Mouse (Mus musculus) heart, adult 2 months (tissue): ENCODE results near the gene Enpep.

Experiments used
- CTCF ChIP-seq: fragments of 200-600 bp; IDR thresholded peaks from 2 replicates; pipeline ENCODE4 v1.8.1; 2022; ENCODE audit warnings: antibody characterized with exemption, mild to moderate bottlenecking, moderate library complexity
- EP300 ChIP-seq: fragments of 200-500 bp; IDR thresholded peaks from 2 replicates; pipeline ENCODE4 v1.6.1; 2011; ENCODE audit warnings: low read depth, low read length, control low read depth; ENCODE audit not compliant: insufficient read depth
- POLR2A ChIP-seq: fragments of 200-500 bp; IDR thresholded peaks from 2 replicates; pipeline ENCODE4 v1.6.1; 2011; ENCODE audit warnings: mild to moderate bottlenecking, low read depth, low read length, control low read depth; ENCODE audit not compliant: insufficient read depth

GRCm38 (mm10) chr3:129365919-129366318 is 33.4 kb upstream of the Enpep start:
- no peak for TF ChIP-seq POLR2A
- no peak for TF ChIP-seq CTCF
- no peak for TF ChIP-seq EP300
